Mouse (Mus musculus) neutrophil, adult 5-6 weeks (primary cell): Measurements from ENCODE around the gene Ssr1. TPM values are rescaled to one million over a fixed set of nuclear protein-coding genes. Genes with fewer than 3 reads are reported as not detected.

Source experiments
- ATAC-seq: fragments of 151-379, 151-347 bp; 2 replicates; pipeline ENCODE4 v1.8.0; 2017; ENCODE audit warnings: mild to moderate bottlenecking, moderate TSS enrichment; ENCODE audit not compliant: insufficient number of reproducible peaks, poor library complexity, low FRiP score, severe bottlenecking; ENCODE audit errors: extremely low read depth
- total RNA-seq: library from RNA; stranded (forward); fragments of 200-1000 nt; gene quantifications from 2 replicates; pipeline ENCODE4 v1.2.3, GENCODE M21; 2017

The Ssr1 gene
- 38.7 and 50.6 TPM in 2 replicates for total RNA-seq

DNA sequence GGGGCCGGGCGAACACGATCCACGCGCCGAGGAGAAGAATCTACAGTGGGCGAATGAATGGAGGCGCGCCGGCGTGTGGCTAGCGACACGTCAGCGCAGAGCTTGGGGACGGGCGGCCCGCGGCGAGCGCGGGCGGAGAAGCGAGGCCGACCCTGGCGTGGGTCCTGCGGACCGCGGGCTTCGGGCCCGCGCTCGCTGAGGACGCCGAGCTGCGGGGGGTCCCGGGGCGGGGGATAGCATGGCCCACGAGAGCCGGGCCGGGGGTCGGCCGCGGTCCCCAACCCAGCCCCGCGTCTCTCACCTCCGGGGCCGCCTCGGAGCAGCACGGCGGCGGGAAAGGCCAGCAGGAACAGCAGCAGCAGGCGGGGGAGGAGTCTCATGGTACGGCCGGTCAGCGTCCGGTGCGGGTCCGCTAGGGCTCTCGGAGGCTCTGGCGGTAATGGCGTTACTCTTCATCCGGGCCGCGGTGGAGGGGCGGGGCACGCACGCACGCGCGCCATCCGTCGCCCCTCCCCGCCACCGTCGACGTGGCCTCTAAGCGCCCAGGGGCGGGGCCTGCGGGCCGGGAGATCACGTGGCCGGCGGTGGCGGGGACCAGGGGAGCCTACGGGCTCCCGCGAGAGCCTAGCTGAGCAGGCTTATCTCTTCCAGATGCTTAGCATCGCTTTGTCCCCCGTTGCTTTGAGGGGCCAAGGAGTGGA is at the start of gene Ssr1:
Gene Ssr1 (minus strand): TSS at position 514 of the 701 bp plus-strand sequence.
- peak; percentile 95 for ATAC-seq

DNA sequence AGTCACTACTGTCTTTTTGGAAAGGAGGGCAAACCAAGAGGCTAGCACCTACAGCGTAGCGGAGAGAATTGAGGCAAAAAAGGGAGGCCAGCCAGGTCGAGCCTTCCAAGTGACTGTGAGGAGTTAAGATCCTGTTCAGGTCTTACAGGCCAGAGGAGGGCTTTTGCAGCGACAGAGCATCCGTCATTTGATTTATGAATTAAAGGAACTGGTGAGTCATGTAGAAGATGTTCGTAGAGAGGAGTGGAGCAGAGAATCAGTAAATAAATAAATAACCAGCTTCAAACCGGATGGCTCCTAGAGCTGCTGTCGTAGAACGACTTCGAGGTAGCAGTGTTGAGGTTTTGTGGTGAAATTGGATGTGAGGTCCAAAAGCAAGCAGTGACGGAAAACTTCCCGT is 43.8 kb upstream of the Ssr1 start:
- no peak for ATAC-seq

DNA sequence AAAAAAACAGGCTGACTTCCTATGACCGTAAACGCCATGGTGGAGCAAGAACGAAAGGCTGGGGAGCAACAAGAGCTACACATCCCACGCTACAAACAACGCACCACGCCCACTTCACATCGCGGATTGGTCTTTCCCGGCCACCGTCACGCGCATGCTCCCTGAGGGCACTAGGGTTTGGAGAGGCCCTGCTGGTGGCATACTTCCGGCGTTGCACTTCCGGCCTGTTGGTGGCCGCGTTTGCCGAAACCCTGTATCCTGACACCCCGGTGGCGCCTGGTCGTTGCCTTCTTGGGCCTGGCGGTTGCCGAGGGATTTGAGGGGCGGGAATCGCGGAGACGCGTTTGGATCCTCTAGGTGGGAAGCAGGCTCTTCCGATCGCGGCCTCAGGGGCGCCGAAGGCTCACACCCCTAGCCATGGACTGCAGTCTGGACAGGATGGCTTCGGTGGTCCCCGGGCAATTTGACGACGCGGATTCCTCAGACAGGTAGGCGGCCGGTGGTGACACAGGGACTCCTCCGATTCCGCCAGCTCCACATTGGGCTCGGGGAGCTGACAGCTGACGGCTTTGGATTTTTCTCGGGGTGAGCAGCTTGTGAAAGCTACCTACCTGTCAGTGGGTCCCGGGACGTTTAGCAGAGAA is 43.1 kb upstream of the Ssr1 start, which contains the start of gene Cage1:
Gene Cage1 (minus strand): TSS at position 26 of the 644 bp plus-strand sequence.
- peak; percentile 97 for ATAC-seq

DNA sequence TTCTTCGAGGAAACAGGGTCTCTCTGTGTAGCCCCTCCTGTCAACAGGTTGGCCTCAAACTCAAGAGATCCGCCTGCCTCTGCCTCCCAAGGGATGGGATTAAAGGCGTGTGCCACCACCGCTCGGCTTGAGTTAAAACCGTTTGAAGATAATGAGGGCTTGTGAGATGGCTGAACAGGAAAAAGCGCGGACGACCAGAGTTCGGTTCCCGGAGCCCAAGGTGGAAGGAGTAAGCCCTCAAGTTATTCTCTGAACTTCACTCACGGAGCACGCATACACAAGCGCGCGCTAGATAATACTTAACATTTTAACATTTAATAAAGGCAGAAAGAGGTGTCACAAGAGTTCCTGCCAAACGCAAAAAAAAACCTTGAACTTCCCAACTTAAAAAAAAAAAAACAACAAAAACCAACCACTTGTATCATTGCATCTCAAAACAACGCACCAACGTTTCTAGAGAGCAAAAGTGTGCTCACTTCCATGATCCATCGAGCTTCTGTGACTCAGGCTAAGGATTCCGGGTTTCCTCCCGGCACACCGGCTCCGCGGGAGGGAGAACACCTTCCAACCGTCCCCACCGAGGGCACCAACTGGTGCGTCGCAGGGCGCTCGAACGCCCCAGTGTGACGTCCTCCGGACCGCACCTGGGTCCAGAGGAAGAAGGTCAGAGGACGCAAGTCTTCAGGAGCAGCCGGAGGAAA is 42.5 kb upstream of the Ssr1 start, which contains the start of gene Riok1:
Gene Riok1 (plus strand): TSS at position 653 of the 701 bp plus-strand sequence.
- no peak; the same call in 1 of the 2 replicates for ATAC-seq

DNA sequence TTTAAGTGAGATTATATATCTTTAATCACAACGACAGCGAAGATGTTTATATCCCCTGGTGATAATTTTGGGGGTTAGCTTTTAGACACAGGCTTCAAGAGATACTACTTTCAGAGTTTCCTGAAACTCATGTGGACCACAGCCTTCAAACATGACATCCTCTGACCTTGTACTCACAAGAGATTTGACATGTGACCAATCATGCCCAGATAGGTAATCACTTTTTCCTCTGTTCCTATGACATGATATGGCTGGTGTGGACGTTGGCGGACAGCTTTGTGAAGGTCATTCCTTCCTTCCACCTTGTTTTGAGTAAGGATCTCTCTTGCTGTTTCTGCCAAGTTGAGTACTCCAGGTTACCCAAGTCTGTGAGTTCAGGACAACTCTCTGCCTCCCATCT is 34.4 kb upstream of the Ssr1 start:
- peak; percentile 5; the same call in 1 of the 2 replicates for ATAC-seq

DNA sequence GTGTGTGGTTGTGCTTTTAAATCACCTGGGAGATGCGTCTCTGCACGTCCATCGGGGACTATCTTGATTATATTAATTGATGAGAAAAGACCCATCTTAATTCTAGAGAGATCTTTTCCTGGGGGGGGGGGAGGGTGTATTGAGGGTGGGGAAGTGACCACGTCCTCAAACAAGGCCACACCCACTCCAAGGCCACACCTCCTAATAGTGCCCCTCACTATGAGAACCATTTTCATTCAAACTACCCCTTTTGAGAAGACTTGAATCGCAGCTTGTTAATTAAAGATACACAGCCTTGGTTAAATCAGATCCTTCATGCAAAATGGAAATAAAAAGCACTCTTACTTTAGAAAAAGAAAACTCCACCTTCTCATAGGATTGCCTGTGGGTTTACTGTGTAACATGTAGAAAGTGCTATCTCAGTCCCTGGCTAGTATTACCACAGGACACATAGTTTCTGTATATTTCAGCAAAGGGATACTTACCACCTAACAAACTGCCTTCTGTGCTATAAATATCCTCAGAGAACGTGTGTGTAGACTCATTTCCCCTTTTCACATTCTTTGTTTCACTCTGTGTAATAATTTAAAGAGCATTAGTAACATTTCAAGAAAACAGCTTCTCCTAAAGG is 33.7 kb upstream of the Ssr1 start:
- ATAC-seq: peak; percentile 60

DNA sequence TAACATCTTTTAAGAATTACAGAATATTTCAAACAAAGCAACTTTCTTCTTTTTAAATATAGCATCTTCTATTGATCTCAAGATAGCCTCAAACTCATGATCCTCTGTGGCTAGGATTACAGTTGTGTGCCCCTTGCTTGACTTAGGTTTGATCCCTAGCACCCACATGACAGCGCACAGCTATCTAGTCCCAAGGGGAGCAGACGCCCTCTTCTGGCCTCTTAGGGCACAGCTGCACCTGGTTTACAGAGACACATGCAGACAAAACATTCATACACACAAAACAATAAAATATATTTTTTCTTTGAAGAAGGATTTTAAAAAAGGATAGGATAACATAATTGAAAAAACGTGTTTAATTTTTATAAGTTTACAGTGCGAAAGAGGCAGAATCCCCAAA is 31.9 kb upstream of the Ssr1 start:
- ATAC-seq: peak; percentile 20; the same call in 1 of the 2 replicates

DNA sequence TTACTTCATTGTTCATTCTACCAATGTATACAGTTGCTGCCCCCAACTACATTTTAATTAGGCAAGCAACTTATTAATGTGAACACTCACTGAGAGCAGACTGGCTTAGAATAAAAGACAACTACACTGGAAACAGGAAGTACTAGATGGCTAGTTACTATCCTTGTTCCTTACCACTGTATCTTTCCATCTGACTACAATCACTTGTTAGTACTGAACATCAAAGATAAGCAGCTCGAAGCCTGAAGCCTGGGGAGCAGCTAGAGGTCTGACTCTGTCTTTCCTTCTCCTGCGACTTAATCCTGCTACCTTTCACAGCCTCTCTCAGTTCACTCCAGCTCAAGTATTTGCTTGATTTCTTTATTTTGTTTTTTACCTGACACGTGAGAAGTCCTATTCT is 24.8 kb upstream of the Ssr1 start:
- ATAC-seq: no peak

DNA sequence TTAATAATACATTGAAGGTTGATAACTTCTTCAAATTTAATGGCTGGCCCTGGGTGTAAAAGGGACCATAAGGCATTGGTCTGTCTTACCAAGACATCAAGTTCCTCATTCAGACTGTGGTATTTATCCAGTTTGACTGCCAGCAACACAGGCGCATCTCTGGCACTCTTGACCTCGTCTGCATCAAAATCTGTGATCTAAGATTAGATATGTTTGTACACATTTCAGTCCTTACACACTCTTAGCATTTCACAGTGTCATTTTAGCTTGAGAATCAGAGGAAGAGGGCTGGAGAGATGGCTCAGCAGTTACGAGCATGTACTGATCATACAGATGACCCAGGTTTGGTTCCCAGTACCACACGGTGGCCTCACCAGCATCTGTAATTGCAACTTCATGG is 21.6 kb upstream of the Ssr1 start:
- ATAC-seq: no peak

DNA sequence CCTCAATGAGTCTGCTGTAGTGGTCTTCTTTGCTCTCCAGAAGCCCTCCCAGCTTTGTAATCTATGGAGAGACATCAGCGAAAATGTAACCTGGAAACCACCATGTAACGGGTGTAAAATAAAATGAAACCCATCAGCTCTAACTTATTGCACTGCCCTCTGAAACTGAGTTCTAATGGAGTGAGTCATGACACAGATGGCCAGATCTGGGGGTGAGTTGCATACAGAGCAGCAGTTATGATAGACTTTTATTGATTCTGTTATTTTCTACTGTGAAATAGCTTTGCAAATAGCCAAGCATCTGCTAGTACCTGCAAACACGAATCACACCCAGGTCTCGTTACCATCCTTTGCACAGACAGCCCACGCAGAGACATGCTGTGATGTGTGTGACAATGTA is 18.4 kb upstream of the Ssr1 start:
- ATAC-seq: no peak

DNA sequence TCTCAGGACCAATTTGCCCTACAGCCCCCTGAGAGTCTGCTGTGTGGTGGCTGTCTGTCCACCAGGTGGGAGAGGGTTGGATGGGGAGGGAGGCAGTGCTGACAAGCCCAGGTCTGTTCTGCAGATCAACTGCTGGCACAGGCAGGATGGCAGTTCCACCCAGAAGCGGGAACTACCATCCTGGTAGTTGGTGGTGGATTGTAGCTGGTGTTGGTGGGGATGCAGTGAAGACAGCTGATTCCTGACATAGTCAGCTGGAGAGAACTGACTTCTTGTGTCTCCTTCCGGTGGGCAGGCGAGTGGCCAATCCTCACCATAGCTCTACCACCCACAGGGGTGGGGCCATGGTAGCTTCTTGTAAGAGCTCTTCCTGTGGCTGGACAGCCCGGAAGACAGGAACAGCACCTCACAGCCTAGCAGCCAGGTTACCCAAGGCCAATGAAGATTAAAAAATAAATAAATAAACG is 16.5 kb upstream of the Ssr1 start:
- peak; percentile 54 for ATAC-seq

DNA sequence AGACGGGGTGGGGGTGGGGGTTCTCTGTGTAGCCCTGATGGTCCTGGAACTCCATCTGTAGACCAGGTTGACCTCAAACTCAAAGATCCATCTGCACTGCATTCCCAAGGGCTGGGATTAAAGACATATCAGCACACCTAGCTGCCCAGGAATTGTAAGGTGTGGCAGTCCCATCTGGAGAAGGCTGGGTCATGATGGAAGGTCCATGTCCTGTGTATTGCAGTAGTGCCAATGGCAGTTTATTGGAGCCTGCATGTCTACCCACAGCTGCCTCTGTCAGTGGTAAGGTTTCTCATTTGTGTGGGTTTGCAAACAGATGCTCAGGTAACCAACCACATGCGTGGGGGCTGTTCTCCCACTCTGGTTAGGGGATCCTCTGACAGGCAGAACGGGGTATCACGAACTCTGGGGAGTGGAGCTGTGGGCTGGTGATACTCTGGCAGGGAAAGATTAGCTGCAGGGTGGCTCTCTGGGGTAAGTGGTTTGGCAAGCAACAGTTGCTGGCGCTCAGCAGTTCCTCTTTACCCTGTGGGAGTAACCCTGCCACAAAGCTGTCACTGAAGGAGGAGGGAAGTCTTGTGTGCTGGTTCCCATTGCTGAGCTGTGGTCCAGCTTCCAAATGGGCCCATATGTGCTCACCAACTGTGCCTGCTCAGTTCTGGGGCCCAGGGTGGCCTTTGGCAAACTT is 15.8 kb upstream of the Ssr1 start:
- ATAC-seq: peak; percentile 89

DNA sequence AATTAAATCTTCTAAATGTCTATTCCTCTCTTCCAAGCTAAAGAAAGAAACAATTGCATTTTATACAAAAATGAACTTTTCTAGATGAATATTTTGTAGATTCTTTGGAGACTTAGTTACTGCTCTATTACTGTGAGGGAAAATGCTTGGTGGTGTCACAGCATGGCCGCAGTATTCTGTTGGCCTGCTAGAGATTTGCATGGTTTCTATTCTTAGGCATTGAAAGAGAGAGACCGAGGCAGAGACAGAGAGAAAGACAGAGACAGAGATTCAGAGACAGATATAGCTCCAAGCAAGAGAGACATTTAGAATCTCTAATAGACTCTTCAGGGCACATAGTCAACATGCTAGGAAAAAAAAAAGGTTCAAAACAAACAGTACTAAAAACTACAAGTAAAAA is 14.0 kb upstream of the Ssr1 start:
- ATAC-seq: no peak

DNA sequence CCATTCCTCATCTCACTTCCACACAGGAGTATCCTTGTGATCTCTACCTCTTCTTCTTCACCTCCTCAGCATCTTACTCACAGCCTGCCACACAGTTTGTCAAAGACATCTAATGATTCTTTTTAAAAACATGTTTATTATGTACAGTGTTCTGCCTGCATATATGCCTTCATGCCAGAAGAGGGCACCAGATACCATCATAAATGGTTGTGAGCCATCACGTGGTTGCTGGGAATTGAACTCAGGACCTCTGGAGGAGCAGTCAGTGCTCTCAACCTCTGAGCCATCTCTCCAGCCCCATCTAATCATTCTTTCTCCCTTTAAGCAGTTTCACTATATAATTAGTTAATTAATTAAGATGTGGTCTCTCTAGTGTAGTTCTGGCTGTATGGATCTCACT is 8.4 kb upstream of the Ssr1 start:
- ATAC-seq: no peak

DNA sequence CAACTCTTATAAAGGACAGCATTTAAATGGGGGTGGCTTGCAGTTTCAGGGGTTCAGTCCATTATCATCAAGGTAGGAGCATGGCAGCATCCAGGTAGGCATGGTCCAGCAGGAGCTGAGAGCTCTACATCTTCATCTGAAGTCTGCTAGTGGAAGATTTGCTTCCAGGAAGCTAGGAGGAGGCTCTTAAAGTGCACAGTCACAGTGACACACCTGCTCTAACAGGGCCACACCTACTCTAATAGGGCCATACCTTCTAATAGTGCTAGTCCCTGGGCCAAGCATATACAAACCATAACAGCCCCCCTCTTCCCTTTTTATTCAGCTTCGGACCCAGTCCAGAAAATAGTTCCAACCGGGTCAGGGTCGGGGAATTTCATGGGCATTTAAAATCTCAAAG is 5.7 kb upstream of the Ssr1 start:
- no peak for ATAC-seq

DNA sequence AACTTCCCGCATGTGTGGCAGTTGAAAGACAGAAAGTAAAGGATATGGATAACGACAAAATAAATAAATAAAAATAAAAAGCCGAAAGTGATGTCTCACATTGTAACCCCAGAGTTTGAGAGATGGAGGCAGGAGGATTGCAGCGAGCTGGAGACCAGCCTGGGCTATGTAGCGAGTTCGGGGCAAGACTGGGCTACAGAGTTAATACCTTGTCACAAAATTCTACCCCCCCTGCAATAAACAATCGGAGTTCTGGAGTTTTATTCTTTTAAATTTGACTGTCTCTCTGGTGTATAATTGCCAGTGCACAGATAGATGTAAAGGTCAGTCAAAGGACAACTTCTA is 360 bp upstream of the Ssr1 start:
- ATAC-seq: no peak

DNA sequence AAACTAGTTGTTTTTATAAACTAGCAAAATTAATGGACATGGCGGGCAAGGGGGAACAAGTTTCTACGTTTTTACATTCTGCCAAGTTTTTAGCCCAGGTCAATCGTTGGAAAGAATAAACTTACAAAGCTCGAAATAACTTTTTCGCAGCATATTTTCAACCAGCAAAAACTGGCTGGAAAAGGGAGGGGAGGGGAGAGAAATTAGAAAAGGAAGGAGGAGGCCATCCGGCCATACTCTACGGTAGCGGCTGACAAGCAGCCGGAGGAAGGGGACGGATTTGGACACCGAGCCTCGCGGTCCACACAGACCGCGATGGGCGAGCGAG is 677 bp downstream of the Ssr1 start:
- ATAC-seq: no peak

DNA sequence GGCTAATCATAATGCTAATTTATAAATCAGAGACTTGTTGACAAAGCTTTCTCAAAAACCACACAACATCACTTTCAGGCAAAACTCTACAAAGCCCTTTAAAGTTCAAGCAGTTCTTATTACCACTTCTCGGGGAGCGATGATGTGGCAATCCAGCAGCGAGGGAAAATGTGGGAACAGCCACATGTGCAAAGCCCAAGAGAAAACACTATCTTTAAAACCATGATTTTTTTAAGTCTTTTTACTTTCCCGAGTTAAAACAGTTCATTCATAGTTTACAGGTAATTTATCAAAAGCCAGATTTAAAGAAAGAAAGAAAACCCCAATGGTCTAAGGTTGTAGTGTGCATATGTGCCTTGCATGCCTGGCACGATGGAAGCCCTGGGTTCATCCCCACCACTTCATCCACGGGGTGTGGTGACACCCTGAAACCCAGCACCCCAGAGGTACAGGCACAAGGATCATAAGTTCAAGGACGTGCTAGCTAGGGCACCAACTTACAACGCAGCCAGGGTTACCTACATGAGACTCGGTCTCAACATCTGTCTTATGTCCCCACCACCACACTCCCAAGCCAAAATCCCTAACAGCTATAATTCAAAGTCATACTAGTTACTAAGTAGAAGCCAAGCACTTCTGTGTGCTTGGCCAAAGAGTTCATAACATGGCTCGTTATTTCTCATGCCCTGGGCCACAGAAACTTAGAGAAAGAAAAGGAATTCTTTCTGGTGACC is 1.2 kb downstream of the Ssr1 start:
- no peak for ATAC-seq
